Mouse (Mus musculus): ENCODE results near the gene Ubtd1.

- TF ChIP-seq CTCF (IDR thresholded peaks at IDR 0.05; ENCODE audit: low read depth) (no peak), EP300 (optimal IDR thresholded peaks at IDR 0.05) (no peak)
Measured at GRCm38 (mm10) chr19:41981931-41982790, 598 bp downstream of the Ubtd1 start.
